Mouse (Mus musculus) left cerebral cortex, adult 11 months (tissue): ENCODE measurements at regions not wholly inside any gene's neighbourhood (a gene's known extent, or its start where the extent isn't known, plus 50 kb on each side); places are given as distances from the start of the nearest gene placed in this dataset.
A peak's percentile ranks its signal among the peaks of the same experiment; 100 is the strongest.

ENCODE experiments used
- DNase-seq: peaks from one replicate; pipeline ENCODE4 v3.0.0; 2022; ENCODE audit warnings: low spot score

GRCm38 (mm10) chrX:97434327-97434726, 57.3 kb upstream of the Eda2r start:
- no peak for DNase-seq

- DNase-seq: peak; percentile 53
Measured at GRCm38 (mm10) chrX:97431391-97431803, 54.4 kb upstream of the Eda2r start.
